Mouse (Mus musculus) natural killer cell, adult 2 months (primary cell): Measurements from ENCODE around the gene Gm17349.

Source experiments
- DNase-seq, 2 experiments: peaks; one replicate each; pipeline ENCODE4 v3.0.0; 2022; ENCODE audit warnings: low spot score in 2 of 2

Gm17349 gene

GRCm38 (mm10) chr15:99661121-99661830 is 44.0 kb downstream of the Gm17349 start:
- no peak for DNase-seq

GRCm38 (mm10) chr15:99658437-99658836 is 46.9 kb downstream of the Gm17349 start:
- no peak for DNase-seq

- no peak for DNase-seq
These were observed 49.3 kb downstream of the Gm17349 start for GRCm38 (mm10) chr15:99655956-99656355.

GRCm38 (mm10) chr15:99653876-99654275 is 51.4 kb downstream of the Gm17349 start:
- DNase-seq, result no peak

- no peak for DNase-seq
These were observed 52.0 kb downstream of the Gm17349 start for GRCm38 (mm10) chr15:99653291-99653690.
